Mouse (Mus musculus): ENCODE data around the gene 2300002M23Rik. TPM values are rescaled to one million over a fixed set of nuclear protein-coding genes. Genes with fewer than 3 reads are reported as not detected.

The 2300002M23Rik gene
- polyA plus RNA-seq, 3 experiments from 2014 or later, result not detected

Other genes starting within 250 kb of the 2300002M23Rik start
- gene H2-Q1, start 247.0 kb upstream of the 2300002M23Rik start, polyA plus RNA-seq (2017; shearing (Covaris generic)), result under 1 TPM in 2 of 3 experiments, not detected in 1; 0.23 to 0.24 TPM
- gene H2-Q2, start 225.2 kb upstream of the 2300002M23Rik start, polyA plus RNA-seq (2017; shearing (Covaris generic)), result 10 to 100 TPM in 2 of 3 experiments, 1 to 10 TPM in 1; 4.6 to 25.2 (median 21.9) TPM
- 10 to 100 TPM; 11.4 to 17.3 (median 16.4) TPM for gene H2-Q4, start 187.8 kb upstream of the 2300002M23Rik start, polyA plus RNA-seq (2017; shearing (Covaris generic))
- gene H2-Q6, start 142.6 kb upstream of the 2300002M23Rik start, polyA plus RNA-seq (2017; shearing (Covaris generic)), result 100 to 1,000 TPM; 356 to 772 (median 602) TPM
- 1,000 to 10,000 TPM in 2 of 3 experiments, 100 to 1,000 TPM in 1; 921 to 1,440 (median 1,337) TPM for gene H2-Q7, start 128.3 kb upstream of the 2300002M23Rik start, polyA plus RNA-seq (2017; shearing (Covaris generic))
- 10 to 100 TPM; 14.2 to 25.0 (median 24.2) TPM for gene H2-Q10, start 97.4 kb upstream of the 2300002M23Rik start, polyA plus RNA-seq (2017; shearing (Covaris generic))
- gene Pou5f1, start 61.4 kb upstream of the 2300002M23Rik start, polyA plus RNA-seq (2017; shearing (Covaris generic)), result under 1 TPM; 0.26 to 0.58 (median 0.32) TPM
- 10 to 100 TPM; 16.6 to 68.4 (median 21.5) TPM for gene Tcf19, start 50.6 kb upstream of the 2300002M23Rik start, polyA plus RNA-seq (2017; shearing (Covaris generic))
- gene Cchcr1, start 50.4 kb upstream of the 2300002M23Rik start, polyA plus RNA-seq (2017; shearing (Covaris generic)), result 1 to 10 TPM; 4.8 to 7.1 (median 6.0) TPM
- gene Psors1c2, start 34.2 kb upstream of the 2300002M23Rik start, polyA plus RNA-seq (2017; shearing (Covaris generic)), result under 1 TPM in 1 of 3 experiments, not detected in 2; 0.73 TPM
- gene Cdsn, start 15.3 kb upstream of the 2300002M23Rik start, polyA plus RNA-seq (2017; shearing (Covaris generic)), result not detected
- not detected for gene Sfta2, start 34.1 kb downstream of the 2300002M23Rik start, polyA plus RNA-seq (2017; shearing (Covaris generic))
- not detected for gene Gm9573, start 59.2 kb downstream of the 2300002M23Rik start, polyA plus RNA-seq (2017; shearing (Covaris generic))
- under 1 TPM in 1 of 3 experiments, not detected in 2; 0.26 TPM for gene Mucl3, start 76.2 kb downstream of the 2300002M23Rik start, polyA plus RNA-seq (2017; shearing (Covaris generic))
- gene Vars2, start 100.1 kb downstream of the 2300002M23Rik start, polyA plus RNA-seq (2017; shearing (Covaris generic)), result 10 to 100 TPM; 10.4 to 13.2 (median 12.7) TPM
- 10 to 100 TPM; 16.7 to 24.7 (median 17.9) TPM for gene Gtf2h4, start 106.3 kb downstream of the 2300002M23Rik start, polyA plus RNA-seq (2017; shearing (Covaris generic))
- gene Ddr1, start 137.2 kb downstream of the 2300002M23Rik start, polyA plus RNA-seq (2017; shearing (Covaris generic)), result 1 to 10 TPM in 1 of 3 experiments, under 1 TPM in 2; 0.65 to 1.1 (median 0.73) TPM

Data from inflammation-experienced regulatory T-cells, adult 6 months (primary cell).